Mouse (Mus musculus): ENCODE results near the gene Ndufc1.

- TF ChIP-seq TAL1 (IDR thresholded peaks at IDR 0.05; ENCODE audit: low read length) (no peak), GATA1 (IDR thresholded peaks at IDR 0.05; ENCODE audit: low read length) (no peak)
These were observed 35.9 kb downstream of the Ndufc1 start for GRCm38 (mm10) chr3:51372883-51373282.
